Mouse (Mus musculus) MEL (cell line): Measurements from ENCODE around the gene Atp1a1. TPM values are rescaled to one million over a fixed set of nuclear protein-coding genes. Genes with fewer than 3 reads are reported as not detected.

Experiments
- DNase-seq: peaks from one replicate; pipeline ENCODE4 v3.0.0; 2011; ENCODE audit warnings: low read depth, low spot score
- H3K27ac ChIP-seq: 2 replicates; pipeline ENCODE4 v1.5.1; 2012; ENCODE audit warnings: low read depth, mild to moderate bottlenecking, control low read depth, low read length, moderate library complexity; ENCODE audit not compliant: control insufficient read depth
- H3K27me3 ChIP-seq, 2 experiments: fragments of 150-350 bp in 1 of 2; sonication (generic) in 1 of 2; 2 replicates each; pipeline ENCODE4 v1.6.1; 2012; ENCODE audit warnings: low read length in 2 of 2, mild to moderate bottlenecking in 2 of 2, improper control_type of control experiment in 1 of 2, moderate library complexity in 1 of 2; ENCODE audit not compliant: insufficient read depth in 2 of 2, control insufficient read depth in 1 of 2
- H3K36me3 ChIP-seq, 2 experiments: 2 replicates each; pipeline ENCODE4 v1.6.1; 2012 to 2014; ENCODE audit warnings: low read length in 2 of 2, improper control_type of control experiment in 1 of 2, inconsistent platforms in 1 of 2, mild to moderate bottlenecking in 1 of 2; ENCODE audit not compliant: insufficient read depth in 2 of 2, control insufficient read depth in 1 of 2
- H3K4me1 ChIP-seq, 2 experiments: fragments of 150-350 bp in 1 of 2; sonication (generic) in 1 of 2; 2 replicates each; pipeline ENCODE4 v1.6.1; 2012; ENCODE audit warnings: low read length in 2 of 2, improper control_type of control experiment in 1 of 2, mild to moderate bottlenecking in 1 of 2; ENCODE audit not compliant: insufficient read depth in 2 of 2, control insufficient read depth in 1 of 2
- H3K4me3 ChIP-seq, 2 experiments: fragments of 150-350 bp in 1 of 2; sonication (generic) in 1 of 2; 2 replicates each; pipeline ENCODE4 v1.5.1; 2012; ENCODE audit warnings: low read depth in 2 of 2, low read length in 2 of 2, mild to moderate bottlenecking in 2 of 2, moderate library complexity in 2 of 2, control low read depth in 1 of 2, improper control_type of control experiment in 1 of 2; ENCODE audit not compliant: control insufficient read depth in 1 of 2, insufficient read depth in 1 of 2
- H3K79me2 ChIP-seq: 2 replicates; pipeline ENCODE4 v1.6.1; 2012; ENCODE audit warnings: mild to moderate bottlenecking, low read length, moderate library complexity; ENCODE audit not compliant: control insufficient read depth, poor library complexity, insufficient read depth
- H3K9ac ChIP-seq: 2 replicates; pipeline ENCODE4 v1.6.1; 2012; ENCODE audit warnings: low read depth, mild to moderate bottlenecking, control low read depth, low read length, moderate library complexity; ENCODE audit not compliant: control insufficient read depth, poor library complexity, severe bottlenecking
- H3K9me3 ChIP-seq: fragments of 150-350 bp; sonication (generic); replicated peaks from 2 replicates; pipeline ENCODE4 v1.6.1; 2012; ENCODE audit warnings: mild to moderate bottlenecking, low read length, improper control_type of control experiment, moderate library complexity; ENCODE audit not compliant: insufficient read depth
- CTCF ChIP-seq, 3 experiments: IDR thresholded peaks in 2 of 3; conservative IDR thresholded peaks in 1 of 3; 2 replicates each; pipeline ENCODE4 v1.5.1; 2011 to 2012; ENCODE audit warnings: low read length in 3 of 3, low read depth in 2 of 3, mild to moderate bottlenecking in 2 of 3, improper control_type of control experiment in 1 of 3, inconsistent platforms in 1 of 3, mixed read lengths in 1 of 3, moderate library complexity in 1 of 3; ENCODE audit not compliant: control insufficient read depth in 1 of 3, insufficient read depth in 1 of 3, poor library complexity in 1 of 3, severe bottlenecking in 1 of 3
- ETS1 ChIP-seq: IDR thresholded peaks from 2 replicates; pipeline ENCODE4 v1.6.1; 2012; ENCODE audit warnings: low read depth, mild to moderate bottlenecking, inconsistent platforms, low read length, improper control_type of control experiment, moderate library complexity
- HCFC1 ChIP-seq: IDR thresholded peaks from 2 replicates; pipeline ENCODE4 v1.6.1; 2012; ENCODE audit warnings: low read depth, mild to moderate bottlenecking, inconsistent platforms, low read length, improper control_type of control experiment, moderate library complexity
- MYB ChIP-seq: IDR thresholded peaks from 2 replicates; pipeline ENCODE4 v1.6.1; 2011; ENCODE audit warnings: mild to moderate bottlenecking, low read depth, low read length, improper control_type of control experiment
- MYC ChIP-seq: IDR thresholded peaks from 2 replicates; pipeline ENCODE4 v1.6.1; 2011; ENCODE audit warnings: low read depth, mild to moderate bottlenecking, low read length, improper control_type of control experiment, moderate library complexity
- NRF1 ChIP-seq: IDR thresholded peaks from 2 replicates; pipeline ENCODE4 v1.6.1; 2014; ENCODE audit warnings: low read depth, mild to moderate bottlenecking, inconsistent platforms, low read length, improper control_type of control experiment, moderate library complexity; ENCODE audit not compliant: poor library complexity, insufficient read depth, severe bottlenecking
- POLR2A ChIP-seq, 2 experiments: IDR thresholded peaks; 2 replicates each; pipeline ENCODE4 v1.6.1; 2011 to 2012; ENCODE audit warnings: low read length in 2 of 2, mild to moderate bottlenecking in 2 of 2, control low read depth in 1 of 2, improper control_type of control experiment in 1 of 2, low read depth in 1 of 2, moderate library complexity in 1 of 2; ENCODE audit not compliant: control insufficient read depth in 1 of 2, insufficient read depth in 1 of 2, poor library complexity in 1 of 2
- POLR2AphosphoS5 ChIP-seq: IDR thresholded peaks from 2 replicates; pipeline ENCODE4 v1.6.1; 2012; ENCODE audit warnings: low read depth, borderline replicate concordance, mild to moderate bottlenecking, inconsistent platforms, low read length, moderate library complexity, mixed read lengths
- RAD21 ChIP-seq: IDR thresholded peaks from 2 replicates; pipeline ENCODE4 v1.6.1; 2011; ENCODE audit warnings: mild to moderate bottlenecking, low read depth, low read length, improper control_type of control experiment
- SIN3A ChIP-seq: IDR thresholded peaks from 2 replicates; pipeline ENCODE4 v1.6.1; 2012; ENCODE audit warnings: low read length, improper control_type of control experiment, inconsistent platforms
- SMC3 ChIP-seq: IDR thresholded peaks from 2 replicates; pipeline ENCODE4 v1.6.1; 2011; ENCODE audit warnings: low read depth, low read length, improper control_type of control experiment
- TAL1 ChIP-seq: IDR thresholded peaks from 2 replicates; pipeline ENCODE4 v1.6.1; 2012; ENCODE audit warnings: mild to moderate bottlenecking, inconsistent platforms, low read length, moderate library complexity, mixed read lengths
- TCF12 ChIP-seq: IDR thresholded peaks from 2 replicates; pipeline ENCODE4 v1.6.1; 2014; ENCODE audit warnings: low read depth, mild to moderate bottlenecking, inconsistent platforms, low read length, improper control_type of control experiment, moderate library complexity
- USF2 ChIP-seq, 2 experiments: IDR thresholded peaks; 2 replicates each; pipeline ENCODE4 v1.6.1; 2011 to 2012; ENCODE audit warnings: improper control_type of control experiment in 2 of 2, low read length in 2 of 2, borderline replicate concordance in 1 of 2, inconsistent platforms in 1 of 2, low read depth in 1 of 2, mild to moderate bottlenecking in 1 of 2; ENCODE audit not compliant: insufficient read depth in 1 of 2
- ZKSCAN1 ChIP-seq: IDR thresholded peaks from 2 replicates; pipeline ENCODE4 v1.6.1; 2012; ENCODE audit warnings: low read depth, mild to moderate bottlenecking, inconsistent platforms, low read length, improper control_type of control experiment, moderate library complexity
- ZNF384 ChIP-seq: IDR thresholded peaks from 2 replicates; pipeline ENCODE4 v1.6.1; 2012; ENCODE audit warnings: low read depth, mild to moderate bottlenecking, inconsistent platforms, low read length, improper control_type of control experiment
- polyA plus RNA-seq, 2 experiments: library from polyadenylated mRNA; stranded (reverse) in 1 of 2; unstranded in 1 of 2; fragments of >175 nt in 1 of 2; fragments of >200 nt in 1 of 2; gene quantifications; 2 replicates each; pipeline versions ENCODE4 v1.2.1 to v1.2.4; 2012; ENCODE audit warnings: low replicate concordance in 2 of 2, low read depth in 1 of 2; ENCODE audit not compliant: insufficient read length in 2 of 2, insufficient read depth in 1 of 2, missing spikeins in 1 of 2
- total RNA-seq: library from RNA; depleted of rRNA; stranded (reverse); fragments of 300-350 nt; gene quantifications from 2 replicates; pipeline ENCODE4 v1.2.3, GENCODE M21; 2012

Gene Atp1a1
- total and polyA plus RNA-seq, 3 experiments = 136 to 174 TPM; not detected in 1

DNA sequence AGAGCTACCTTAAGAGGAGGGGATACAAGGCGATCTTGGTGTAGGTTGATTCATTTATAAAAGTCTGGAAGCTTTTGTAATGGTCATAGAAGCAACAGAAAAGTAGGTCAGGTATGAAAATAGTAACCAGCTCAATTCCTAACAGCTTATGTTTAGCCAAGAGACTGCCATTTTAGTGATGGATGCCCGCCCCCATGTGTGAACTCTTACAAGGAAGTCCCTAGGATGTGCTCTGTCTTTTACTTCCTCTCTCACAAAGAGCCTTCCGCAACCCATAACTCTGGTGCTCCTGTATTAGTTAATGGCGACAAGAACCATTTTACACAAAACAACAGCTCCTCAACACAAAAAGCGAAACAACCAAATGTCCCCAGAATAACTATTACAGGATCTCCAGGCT lies 4.8 kb upstream of the Atp1a1 start:
- Histone ChIP-seq H3K27me3 (peaks cover 2 to 5% of the 10 kb centered on the region in 2 experiments; a peak in 3 of 4 replicates), H3K9ac (no peak overlapping the region), H3K79me2 (peaks cover under 1% of the 10 kb centered on the region; the same call in 1 of the 2 replicates), H3K4me1 (peaks cover 0 to 5% of the 10 kb centered on the region in 2 experiments; a peak in 1 of 4 replicates), H3K27ac (no peak overlapping the region), H3K36me3 (peaks cover 0 to 6% of the 10 kb centered on the region in 2 experiments; a peak in 2 of 4 replicates), H3K4me3 (no peak overlapping the region), H3K9me3 (no peaks in the 10 kb centered on the region)
- no peak for DNase-seq
- no peak for TF ChIP-seq HCFC1
- no peak for TF ChIP-seq USF2 (IDR thresholded peaks at IDR 0.05; ENCODE audit: borderline replicate concordance in 1 of 2, insufficient read depth in 1 of 2, low read depth in 1 of 2, low read length in 2 of 2)
- TF ChIP-seq POLR2AphosphoS5 = no peak

DNA sequence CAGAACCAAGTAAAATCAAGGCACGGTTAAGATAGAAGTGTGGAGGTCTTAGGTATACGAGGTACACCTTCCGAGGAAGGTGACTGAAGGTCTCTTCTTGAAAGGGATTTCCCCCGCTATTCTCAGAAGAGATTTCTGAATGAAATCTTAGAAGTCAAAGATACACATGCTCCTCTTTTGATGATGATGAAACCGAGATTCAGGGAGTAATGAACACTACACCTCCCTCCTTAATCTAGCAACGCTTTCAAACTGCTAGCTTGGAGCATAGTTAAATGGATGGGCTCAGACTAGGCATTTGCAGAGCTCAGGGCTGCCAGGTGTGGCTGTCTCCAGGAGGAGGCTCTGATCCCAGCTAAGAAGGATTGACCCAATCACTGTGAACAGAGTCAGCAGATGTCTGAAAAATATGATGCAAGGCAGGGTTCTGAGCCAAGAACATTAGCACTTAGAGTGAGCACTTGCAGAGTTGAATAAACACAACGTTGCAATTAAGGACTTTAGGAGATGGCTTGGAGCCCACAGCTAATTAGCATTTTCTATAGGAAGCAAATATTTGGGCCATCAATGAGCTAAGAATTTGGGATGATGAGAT lies 2.5 kb upstream of the Atp1a1 start:
- no peak overlapping the region for H3K27ac ChIP-seq
- no peak overlapping the region for H3K4me3 ChIP-seq
- DNase-seq = no peak
- no peaks in the 10 kb centered on the region for H3K9me3 ChIP-seq
- peaks cover 0 to 21% of the 10 kb centered on the region in 2 experiments; a peak in 2 of 4 replicates for H3K36me3 ChIP-seq
- H3K9ac ChIP-seq = no peak overlapping the region
- H3K27me3 ChIP-seq = peaks cover 0 to 3% of the 10 kb centered on the region in 2 experiments; a peak in 1 of 4 replicates
- peaks cover 15% of the 10 kb centered on the region for H3K79me2 ChIP-seq
- peaks cover 2 to 13% of the 10 kb centered on the region in 2 experiments; a peak in 3 of 4 replicates for H3K4me1 ChIP-seq
- no peak for TF ChIP-seq MYB
- TF ChIP-seq ZKSCAN1 = no peak
- no peak for TF ChIP-seq SMC3
- no peak for TF ChIP-seq ZNF384
- no peak for TF ChIP-seq SIN3A
- TF ChIP-seq NRF1 = no peak
- no peak for TF ChIP-seq USF2 (IDR thresholded peaks at IDR 0.05; ENCODE audit: borderline replicate concordance in 1 of 2, insufficient read depth in 1 of 2, low read depth in 1 of 2, low read length in 2 of 2)
- no peak for TF ChIP-seq MYC
- no peak for TF ChIP-seq CTCF (IDR thresholded peaks at IDR 0.05 in 2 of 3, conservative IDR thresholded peaks at IDR 0.05 in 1 of 3; ENCODE audit: control insufficient read depth in 1 of 3, insufficient read depth in 1 of 3, low read depth in 2 of 3, low read length in 3 of 3, poor library complexity in 1 of 3, severe bottlenecking in 1 of 3)
- no peak for TF ChIP-seq POLR2A (IDR thresholded peaks at IDR 0.05; ENCODE audit: control insufficient read depth in 1 of 2, insufficient read depth in 1 of 2, low read depth in 1 of 2, low read length in 2 of 2, poor library complexity in 1 of 2)
- no peak for TF ChIP-seq POLR2AphosphoS5
- TF ChIP-seq RAD21 = no peak
- TF ChIP-seq TCF12 = no peak
- TF ChIP-seq ETS1 = no peak
- TF ChIP-seq TAL1 = no peak
- TF ChIP-seq, all 39 proteins: peak for 0
